Mouse (Mus musculus): Measurements from ENCODE around the gene Wdr49.

DNA sequence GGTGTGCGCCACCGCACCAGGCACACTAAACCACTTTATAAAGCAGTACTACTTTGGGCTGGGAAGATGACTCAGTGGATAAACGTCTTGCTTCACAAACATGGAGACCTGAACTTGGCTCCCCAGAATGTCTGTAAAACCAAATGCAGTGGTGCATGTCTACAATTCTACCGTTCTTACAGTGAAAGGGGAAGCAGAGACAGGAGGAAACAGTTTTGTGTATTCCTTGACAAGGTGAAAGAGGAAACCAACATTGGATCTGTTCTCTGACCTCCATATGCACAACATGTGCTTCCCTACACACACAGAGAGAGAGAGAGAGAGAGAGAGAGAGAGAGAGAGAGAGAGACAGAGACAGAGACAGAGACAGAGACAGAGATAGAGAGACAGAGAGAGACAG lies 204.5 kb downstream of the Wdr49 start:
- TF ChIP-seq CTCF (IDR thresholded peaks at IDR 0.05; ENCODE audit: borderline replicate concordance, control insufficient read depth, extremely low read depth, insufficient read depth, low read length, poor library complexity) (no peak), POLR2A (IDR thresholded peaks at IDR 0.05; ENCODE audit: control insufficient read depth, extremely low read depth, insufficient read depth, low read length, poor library complexity) (no peak)

Data from thymus, adult 2 months (tissue).